Mouse (Mus musculus) gastrocnemius, postnatal 4 days (tissue): ENCODE results near the gene Spred1. TPM values are rescaled to one million over a fixed set of nuclear protein-coding genes. Genes with fewer than 3 reads are reported as not detected.
"Not testable (repeated sequence)": the region's sequence is repeated elsewhere in the genome, so short reads cannot be mapped to it uniquely, and the experiment has no call there.

ENCODE experiments used
- DNase-seq, 2 experiments: peaks; one replicate each; pipeline ENCODE4 v3.0.0; 2021 to 2022; ENCODE audit warnings: low spot score in 2 of 2, mixed read lengths in 2 of 2
- total RNA-seq, 2 experiments: library from RNA; stranded (reverse); gene quantifications; 2 replicates each; pipeline ENCODE4 v1.2.3; 2021

Gene Spred1
- total RNA-seq, 2 experiments from 2014 or later = 37.0 to 40.3 TPM

DNA sequence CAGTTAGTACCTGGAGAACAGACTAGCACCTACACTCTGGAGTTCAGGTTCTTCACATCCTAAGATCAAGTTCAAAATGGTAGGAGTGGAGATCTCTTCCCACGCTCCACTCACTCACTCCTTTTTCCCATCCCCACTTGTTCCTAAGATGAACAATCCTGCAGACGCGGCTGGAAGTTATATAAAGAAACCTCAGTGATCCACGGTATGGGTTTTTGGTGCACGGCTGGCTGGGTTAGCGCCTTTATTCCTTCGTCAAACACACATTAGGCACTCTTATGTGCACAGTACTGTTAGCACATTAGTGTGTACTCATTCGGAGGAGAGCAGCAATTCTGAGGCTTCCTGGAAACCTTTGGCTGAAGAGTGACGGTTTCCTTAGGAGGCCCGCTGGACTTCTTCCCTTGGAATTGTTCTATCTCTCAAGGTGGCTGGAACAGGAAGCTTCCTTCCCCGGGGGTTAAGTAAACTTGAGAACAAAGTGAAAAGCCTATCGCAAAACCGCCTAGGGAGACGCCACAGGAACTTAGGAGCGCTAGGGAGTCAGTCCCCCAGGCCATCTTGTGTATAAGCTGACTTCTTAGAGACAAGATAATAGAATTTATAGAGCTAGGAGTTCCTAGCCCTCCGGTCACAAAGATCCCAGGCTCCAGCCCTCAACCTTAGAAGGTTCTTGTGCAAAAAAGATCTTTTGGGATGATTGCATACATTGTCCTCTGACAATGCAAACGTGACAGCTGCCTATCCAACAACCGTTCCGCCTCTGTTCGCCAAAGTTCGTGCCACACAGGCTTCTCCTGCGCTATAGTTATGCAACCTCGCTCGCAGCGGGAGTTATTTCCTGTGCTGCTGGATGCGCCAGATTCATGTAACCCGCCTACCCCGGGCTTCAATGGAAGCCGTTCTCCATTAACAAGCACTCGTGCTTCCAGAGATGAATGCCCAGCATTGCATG, 1.6 kb upstream of the Spred1 start:
- DNase-seq = peak; percentile 34 to 77

DNA sequence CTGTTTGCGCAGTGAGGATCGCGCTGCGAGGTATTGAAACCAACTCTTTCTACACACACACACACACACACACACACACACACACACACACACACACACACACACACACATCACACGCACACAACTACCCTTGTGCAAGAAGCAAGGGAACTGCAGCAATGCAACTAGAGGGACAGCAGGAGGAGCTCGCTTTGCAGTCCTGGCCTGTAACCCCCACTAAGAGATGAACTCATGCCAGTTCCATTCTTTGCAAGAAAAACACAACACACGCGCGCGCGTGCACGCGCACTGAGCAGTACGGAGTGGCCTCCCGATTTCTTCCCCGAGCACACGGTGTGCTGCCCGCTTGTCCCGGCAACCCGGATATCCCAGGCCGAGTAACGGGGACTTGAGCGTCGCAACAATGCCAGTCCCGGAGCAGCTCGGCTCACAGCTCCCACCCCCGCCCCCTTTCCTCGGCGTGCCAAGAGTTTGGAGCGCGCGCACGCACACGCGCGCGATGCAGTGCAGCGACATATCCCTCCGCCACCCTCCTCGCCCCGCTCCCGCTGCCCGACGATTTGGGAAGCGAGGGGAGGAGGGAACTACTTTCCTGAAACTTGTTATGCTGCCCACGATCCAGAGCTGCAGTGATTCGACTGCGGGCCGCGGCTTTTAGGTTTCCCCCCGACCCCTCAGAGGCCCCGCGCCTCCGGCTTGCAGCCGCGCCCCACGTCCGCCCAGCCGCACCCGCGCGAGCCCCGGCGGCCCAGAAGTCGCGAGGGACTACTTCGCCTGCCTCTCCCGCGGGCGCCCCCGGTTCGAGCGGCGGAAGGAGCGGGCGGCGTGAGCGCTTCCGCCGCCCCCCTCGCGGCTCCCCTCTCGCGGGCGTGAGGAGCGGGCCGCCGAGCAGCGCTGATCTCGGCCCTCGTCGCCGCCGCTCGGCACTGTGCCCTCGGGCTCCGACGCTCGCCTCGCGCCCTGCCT, 645 bp upstream of the Spred1 start:
- peak; percentile 78 to 89 for DNase-seq

DNA sequence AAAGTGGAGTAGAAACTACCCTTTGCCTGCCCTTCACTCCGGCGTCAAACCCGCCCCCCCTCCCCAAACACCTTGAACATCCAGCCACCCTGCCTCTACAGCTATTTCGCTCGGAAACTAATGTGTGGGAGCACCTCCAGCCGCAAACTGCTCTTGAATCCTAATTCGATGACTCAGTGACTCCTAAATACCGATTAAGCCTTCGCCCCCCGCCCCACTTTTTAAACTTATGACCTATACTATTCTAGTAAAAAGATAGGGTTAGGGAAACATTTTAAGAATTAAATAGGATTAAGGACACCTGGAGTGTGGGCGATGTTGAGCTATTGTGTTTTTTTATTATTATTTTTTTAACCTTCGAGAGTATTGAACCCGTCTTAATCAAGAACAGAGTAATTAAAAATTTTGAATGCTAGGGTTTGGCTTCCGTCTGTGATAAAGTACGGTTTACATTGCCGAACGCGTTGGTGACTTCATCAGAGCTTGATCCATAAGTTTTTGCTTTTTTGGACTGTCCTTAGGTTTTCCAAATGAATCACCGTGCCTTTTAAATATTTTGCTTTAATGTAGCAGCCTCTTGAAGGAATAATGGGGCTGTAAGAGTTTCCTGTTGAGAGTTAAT, 921 bp downstream of the Spred1 start:
- no peak for DNase-seq

DNA sequence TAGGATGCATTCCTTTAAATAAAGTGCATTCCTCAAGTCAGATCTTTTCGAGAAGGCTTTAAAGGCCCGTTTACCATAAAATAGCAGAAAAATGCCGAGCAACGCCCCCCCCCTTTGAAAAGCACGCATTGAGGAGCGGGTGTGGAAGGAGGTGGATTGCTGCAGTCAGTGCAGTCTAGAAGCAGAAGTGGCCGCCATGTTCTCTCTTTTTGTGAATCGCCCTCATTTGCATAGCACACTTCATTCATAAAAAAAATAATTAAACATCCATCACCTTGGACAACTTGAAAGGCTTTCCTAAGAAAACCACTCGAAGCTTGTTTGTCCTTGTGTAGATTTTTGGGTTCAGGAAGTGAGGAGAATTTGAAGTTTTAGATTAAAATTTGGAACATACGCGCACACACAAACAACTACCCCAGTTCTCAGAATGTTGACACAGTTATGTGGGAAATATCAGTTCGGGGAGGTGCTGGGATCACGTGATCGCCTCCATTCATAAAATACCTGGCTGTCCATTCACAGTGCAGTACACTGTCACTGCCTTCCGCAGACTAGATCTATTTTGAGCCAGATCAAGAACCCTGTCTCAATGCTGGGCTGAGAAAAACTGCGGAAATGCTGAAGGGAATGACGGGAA, 1.6 kb downstream of the Spred1 start:
- peak; percentile 23 to 41 for DNase-seq

DNA sequence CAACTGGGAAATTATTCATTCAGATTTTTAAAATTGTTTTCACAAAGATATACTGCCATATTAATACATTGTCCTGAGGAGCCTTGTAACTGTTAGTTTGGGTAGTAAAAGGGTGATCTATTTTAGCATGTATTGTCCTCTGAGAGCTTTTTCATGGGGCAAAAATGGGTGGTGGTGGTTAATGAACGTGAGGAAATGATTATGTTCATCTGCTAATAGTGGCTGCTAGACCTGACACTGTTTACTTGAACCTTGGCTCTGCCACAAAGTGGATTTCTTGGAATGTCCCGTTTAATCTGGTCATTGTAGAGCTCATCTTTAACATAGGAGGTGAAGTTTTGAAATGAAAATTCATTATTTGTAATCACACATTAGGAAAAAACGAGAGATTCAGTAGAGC, 2.5 kb downstream of the Spred1 start:
- no peak for DNase-seq

DNA sequence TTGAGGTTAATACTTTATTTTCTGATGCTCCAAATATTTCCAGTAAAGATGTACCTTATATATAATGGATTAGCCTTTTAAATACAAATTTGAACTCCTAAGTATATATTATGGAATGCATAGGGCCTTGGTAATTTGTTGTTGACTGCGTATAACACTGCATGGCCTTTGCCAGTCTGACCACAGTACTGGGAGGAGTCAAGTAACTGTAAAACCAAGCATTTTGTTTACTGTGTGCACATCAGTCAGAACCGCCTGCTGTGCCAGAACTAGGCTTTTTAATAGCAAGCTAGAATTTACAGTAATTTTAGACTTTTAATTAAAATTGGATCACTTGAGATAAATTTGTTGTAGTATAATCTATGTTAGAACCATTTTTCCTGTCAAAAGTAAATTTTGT, 3.7 kb downstream of the Spred1 start:
- no peak for DNase-seq

DNA sequence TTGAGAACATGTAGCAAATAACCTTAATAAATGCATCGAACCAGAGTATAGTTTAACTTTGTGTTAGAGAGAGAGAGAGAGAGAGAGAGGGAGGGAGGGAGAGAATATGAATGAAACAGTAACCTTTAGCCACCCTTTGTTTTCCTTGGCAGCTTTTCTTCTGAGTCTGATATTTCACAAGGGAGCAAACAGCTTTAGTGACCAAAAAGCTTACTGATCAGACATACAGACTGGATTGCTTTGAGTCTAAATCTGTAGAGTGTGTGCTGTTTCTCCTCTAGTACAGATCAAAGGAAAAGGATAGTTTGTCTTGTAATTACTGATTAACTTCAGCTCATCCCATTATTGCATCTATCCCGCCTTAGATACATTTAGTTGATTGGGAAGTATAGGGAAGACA, 8.0 kb downstream of the Spred1 start:
- DNase-seq = no peak

DNA sequence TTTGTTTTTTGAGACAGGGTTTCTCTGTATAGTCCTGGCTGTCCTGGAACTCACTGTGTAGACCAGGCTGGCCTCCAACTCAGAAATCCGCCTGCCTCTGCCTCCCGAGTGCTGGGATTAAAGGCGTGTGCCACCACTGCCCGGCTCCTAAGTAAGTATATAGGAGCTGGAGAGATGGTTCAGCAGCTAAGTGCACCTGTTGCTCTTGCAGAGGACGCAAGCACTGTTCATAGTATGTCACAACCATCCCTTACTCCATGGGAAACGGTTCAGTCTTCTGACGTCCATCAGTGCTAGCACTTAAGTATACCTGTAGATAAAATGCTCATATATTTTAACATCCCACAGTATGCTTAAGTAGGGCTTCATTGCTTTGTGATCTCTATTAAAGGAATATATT, 9.9 kb downstream of the Spred1 start:
- DNase-seq = not testable (repeated sequence)

DNA sequence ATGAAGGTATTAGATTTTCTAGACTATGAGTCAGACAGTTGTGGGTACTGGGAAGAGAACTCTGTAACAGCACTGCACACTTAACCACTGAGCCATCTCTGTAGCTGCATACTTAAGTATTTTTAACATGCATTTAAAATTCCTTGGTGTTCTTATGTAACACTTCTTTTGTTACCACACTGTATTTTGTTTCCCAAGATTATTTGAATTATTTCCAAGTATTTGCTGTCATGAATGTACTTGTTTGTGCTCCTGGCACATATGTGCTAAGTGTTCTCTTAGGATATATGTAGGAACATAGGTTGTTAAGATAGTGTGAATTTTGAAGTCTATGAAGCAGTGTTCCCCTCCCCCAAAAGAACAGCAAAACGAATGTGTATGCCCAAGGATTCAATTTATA, 10.7 kb downstream of the Spred1 start:
- no peak for DNase-seq

DNA sequence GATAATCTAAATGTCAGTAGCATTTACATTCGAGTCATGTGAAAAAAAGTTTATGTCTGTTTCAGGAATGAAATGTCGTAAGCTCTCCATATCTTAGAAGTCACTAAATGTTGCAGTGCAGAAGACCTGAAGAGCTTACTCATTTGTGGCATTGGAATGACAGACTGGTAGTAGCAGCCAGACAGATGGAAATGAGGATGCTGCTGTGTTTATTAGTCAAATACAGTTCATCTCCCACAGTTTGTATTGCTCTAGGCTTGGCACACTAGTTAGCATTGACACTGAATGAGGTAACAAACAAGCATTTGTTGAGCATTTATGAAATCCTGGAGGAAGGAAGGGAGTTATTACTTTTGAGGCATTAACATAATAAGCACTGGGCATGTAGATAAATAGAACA, 12.4 kb downstream of the Spred1 start:
- DNase-seq = no peak

DNA sequence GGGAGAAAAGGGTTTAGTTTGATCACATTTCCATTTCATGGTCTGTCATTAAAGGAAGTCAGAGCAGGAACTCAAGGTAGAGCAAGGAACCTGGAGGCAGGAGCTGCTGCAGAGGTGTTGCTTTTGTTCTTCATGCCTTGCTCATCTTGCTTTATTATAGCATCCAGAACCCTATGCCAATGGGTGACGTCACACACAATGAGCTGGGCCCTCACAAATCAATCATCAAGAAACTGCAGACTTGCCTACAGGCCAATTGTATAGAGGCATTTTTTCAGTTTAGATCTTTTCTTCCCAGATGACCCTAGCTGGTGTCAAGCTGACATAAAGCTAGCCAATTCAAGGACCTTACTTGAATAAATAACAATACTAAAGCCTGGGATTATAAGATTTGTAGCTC, 16.6 kb downstream of the Spred1 start:
- DNase-seq = no peak

DNA sequence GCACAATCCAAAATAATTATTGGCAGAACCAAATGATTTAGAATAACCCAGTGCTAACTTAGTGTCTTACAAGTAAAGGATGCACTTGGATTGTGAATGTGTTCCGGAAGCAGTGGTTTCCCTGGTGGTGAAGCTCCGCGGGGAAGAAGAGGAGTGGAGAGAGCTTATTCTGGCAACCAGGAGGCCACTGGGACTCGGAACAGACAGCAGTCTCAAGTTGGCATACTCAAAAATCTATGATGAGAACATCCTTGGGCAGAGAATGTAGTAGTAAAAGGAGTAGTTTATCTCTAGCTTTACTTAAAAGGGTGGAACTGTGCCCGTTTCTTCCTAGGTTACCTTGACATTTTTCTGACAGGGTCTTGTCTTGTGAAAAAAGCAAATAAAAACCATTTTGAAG, 17.8 kb downstream of the Spred1 start:
- no peak for DNase-seq

DNA sequence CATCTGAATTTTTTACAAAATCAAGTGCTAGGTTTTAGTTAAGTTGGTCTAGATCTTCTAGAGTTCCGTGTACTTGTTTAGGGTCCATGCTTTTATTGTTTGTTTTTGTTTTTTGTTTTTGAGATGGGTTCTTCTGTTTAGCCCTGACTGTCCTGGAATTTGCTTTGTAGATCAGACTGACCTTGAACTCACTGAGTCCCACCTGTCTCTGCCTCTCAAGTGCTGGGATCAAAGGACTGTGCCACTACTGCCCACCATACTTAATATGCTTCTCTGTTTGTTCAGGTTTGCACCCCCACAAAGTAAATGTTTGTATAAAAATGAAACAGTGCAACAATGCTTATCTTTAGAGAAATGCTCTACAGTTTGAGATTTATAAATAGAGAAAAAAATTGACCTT, 18.8 kb downstream of the Spred1 start:
- DNase-seq = no peak

DNA sequence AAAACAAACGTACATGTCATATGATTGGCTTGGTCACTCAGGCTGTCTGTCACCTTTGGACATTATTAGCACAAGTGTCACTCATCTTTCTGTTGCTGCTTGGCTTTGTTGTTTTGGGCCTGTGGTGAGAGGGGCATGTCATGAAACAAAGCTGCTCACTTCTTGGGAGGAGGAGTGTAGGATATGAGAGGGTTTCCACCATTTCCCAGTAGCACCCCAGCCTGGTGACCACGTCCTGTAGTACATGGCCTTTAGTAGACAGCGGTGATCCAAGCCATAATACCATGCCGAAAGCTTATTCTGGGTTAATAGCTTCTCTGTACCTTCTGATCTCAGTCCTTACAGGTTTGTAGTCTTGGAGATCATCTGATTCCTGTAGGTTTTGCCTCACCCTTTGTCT, 21.9 kb downstream of the Spred1 start:
- DNase-seq = no peak

DNA sequence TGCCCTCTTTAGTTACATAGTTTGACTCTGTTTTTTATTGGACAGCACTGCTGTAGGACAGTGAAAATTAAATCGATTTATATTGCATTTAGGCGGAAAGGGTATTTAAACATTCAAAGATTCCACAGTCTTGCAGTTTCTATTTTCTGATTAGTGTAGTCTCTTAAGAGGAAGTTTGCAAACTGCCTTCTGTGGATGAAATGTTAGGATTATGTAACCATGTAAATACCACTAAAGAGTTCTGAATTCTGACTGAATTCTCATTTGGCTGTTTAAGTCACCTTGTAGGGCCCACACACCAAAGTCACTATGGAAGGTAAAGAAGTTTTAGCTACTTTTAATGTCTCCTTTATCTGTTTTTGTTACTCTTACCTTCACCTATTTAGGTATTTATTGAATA, 24.9 kb downstream of the Spred1 start:
- DNase-seq = no peak

DNA sequence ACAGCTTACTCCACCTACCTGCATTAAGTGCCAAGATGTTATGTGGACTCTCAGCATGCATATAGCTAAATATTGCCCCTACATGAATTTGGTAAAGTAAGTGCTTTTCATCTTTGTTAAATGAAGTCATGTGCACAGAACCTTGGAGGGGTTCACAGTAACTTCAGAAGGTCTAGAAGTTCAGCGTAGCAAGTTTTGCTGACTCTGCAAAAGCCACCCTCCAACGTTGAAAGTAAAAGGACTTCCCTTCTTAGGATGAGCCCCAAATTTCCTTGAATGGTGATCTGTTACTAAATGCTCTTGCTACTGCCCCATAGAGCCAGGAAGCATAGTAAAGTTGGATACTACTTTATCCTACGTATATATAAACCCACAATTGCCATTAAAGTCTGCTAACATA, 25.4 kb downstream of the Spred1 start:
- DNase-seq = no peak

DNA sequence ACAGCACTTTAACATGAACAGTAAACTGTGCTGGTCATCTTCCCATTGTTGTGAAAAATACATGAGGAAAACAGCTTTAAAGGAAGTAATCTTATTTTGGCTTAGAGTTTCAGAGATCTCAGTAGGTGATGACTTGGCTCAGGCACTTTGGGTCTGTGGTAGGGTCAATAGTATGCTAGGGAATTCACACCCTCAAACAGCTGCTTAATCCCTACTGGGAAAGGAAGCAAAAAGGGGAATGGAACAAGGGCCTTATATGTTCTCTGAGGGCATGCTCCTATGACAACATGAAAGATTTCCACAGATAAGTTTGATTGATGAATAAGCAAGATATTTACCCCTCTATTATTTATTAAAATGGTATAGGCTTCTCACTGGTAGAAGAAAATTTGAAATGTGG, 31.0 kb downstream of the Spred1 start:
- DNase-seq = no peak

DNA sequence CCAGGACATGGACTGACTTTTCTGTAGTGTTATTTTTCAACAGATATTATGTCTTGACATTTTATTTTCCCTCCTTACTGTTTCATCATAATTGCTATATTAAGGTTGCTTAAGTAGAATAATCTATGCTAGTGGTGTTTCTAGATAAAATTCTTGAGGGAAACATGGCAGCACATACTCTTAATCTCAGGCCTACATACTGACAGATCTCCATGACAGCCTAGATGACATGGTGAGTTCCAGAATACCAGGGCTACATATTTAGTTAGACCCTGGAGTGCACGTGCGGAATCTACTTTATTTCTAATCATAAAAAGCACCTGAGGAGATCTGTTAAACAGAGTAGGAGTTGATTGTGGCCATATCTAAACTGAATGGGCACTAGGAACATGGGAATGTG, 47.2 kb downstream of the Spred1 start:
- DNase-seq = no peak

DNA sequence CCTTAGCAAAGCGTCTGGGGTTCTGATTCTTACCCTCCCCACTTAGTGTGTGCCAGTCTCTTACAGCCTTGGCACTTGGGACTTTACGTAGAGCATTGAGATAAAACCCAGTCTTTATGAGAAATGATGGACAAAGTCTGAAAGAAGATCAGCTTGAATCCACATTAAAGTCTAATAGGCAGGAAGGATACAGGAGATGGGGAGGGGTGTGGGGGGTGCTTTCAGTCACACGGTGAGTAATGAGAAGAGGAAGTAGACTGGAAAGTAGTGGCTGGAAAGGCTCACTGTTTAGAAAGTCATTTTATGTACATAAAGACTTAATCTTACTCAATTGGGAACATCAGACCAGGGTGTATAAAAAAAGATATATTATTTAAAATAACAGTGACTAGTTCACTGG, 47.9 kb downstream of the Spred1 start:
- DNase-seq = no peak

DNA sequence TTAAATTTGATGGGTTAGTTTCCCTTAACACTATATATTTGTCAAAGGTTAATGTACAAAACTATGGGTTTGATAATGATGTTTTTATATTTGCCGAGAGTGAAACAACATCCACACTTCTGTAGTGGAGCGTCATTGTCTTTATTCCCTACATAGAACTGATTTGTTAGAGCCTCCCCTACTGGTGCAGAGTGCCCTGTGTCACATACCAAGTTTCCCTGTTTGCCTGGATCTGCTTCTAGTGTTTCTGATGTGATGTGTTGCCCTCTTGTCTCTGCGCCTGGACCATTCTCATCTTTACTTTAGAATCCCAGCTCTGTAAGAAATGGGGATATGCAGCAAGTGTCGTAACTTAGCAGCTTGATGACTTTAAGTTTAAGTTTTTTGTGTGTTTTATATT, 51.8 kb downstream of the Spred1 start:
- DNase-seq = no peak

DNA sequence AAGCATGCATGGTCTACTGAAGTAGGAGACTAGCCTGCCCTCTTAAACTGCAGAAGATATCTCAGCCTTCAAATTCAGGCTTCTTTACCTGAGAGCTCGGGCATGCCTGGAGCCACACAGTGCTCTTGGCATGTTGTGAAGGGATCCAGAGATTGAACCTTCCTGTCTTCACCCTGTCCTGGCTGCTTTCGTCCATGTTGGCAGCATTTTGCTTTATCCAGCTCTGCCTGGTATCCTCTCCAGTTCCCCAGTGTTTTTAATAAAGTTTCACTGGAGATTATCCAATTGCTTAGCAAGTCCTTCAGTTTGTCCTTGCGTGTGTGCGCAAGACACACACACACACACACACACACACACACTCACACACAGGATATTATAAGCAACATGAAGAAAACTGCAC, 54.9 kb downstream of the Spred1 start:
- DNase-seq = no peak
